Mouse (Mus musculus) embryonic fibroblast, embryonic 13.5 days (primary cell): ENCODE data around the gene Calml4.

Source experiments
- CTCF ChIP-seq: IDR thresholded peaks from 2 replicates; pipeline ENCODE4 v1.5.1; 2011; ENCODE audit warnings: mild to moderate bottlenecking, control low read depth, low read length, moderate library complexity, borderline replicate concordance; ENCODE audit not compliant: insufficient read depth
- POLR2A ChIP-seq: IDR thresholded peaks from 2 replicates; pipeline ENCODE4 v1.6.1; 2011; ENCODE audit warnings: low read depth, mild to moderate bottlenecking, control low read depth, low read length, moderate library complexity

- TF ChIP-seq CTCF (no peak), POLR2A (no peak)
Measured at GRCm38 (mm10) chr9:62821811-62822210, 36.1 kb upstream of the Calml4 start.
